Mouse (Mus musculus): ENCODE measurements around the gene Rimbp2.

- TF ChIP-seq CTCF (IDR thresholded peaks at IDR 0.05; ENCODE audit: control insufficient read depth, insufficient read depth, low read length) (no peak), POLR2A (IDR thresholded peaks at IDR 0.05; ENCODE audit: borderline replicate concordance, control insufficient read depth, low read depth, low read length) (no peak)
Measured at GRCm38 (mm10) chr5:129002571-129003011, 49.3 kb upstream of the Rimbp2 start.

Data from bone marrow, adult 2 months (tissue).